Mouse (Mus musculus) neural tube, embryonic 14.5 days (tissue): ENCODE measurements around the gene Ccdc151. TPM values are rescaled to one million over a fixed set of nuclear protein-coding genes. Genes with fewer than 3 reads are reported as not detected.
A peak's percentile ranks its signal among the peaks of the same experiment; 100 is the strongest.

ENCODE experiments used
- ATAC-seq: fragments of 200-750 bp; cut with Nextera tagmentation; 2 replicates; pipeline ENCODE4 v1.8.0; 2017; ENCODE audit warnings: low read depth, mild to moderate bottlenecking, moderate TSS enrichment, moderate library complexity
- H3K27ac ChIP-seq: fragments of 300-500 bp; sonication (generic); 2 replicates; pipeline ENCODE4 v1.5.1; 2014; ENCODE audit warnings: low read depth, mild to moderate bottlenecking, control low read depth, low read length, moderate library complexity, mixed read lengths
- H3K27me3 ChIP-seq: fragments of 300-500 bp; sonication (generic); 2 replicates; pipeline ENCODE4 v1.6.1; 2014; ENCODE audit warnings: low read length; ENCODE audit not compliant: control insufficient read depth, insufficient read depth
- H3K36me3 ChIP-seq: fragments of 300-500 bp; sonication (generic); 2 replicates; pipeline ENCODE4 v1.6.1; 2014; ENCODE audit warnings: low read length, mixed read lengths; ENCODE audit not compliant: control insufficient read depth, insufficient read depth
- H3K4me1 ChIP-seq: fragments of 300-500 bp; sonication (generic); 2 replicates; pipeline ENCODE4 v1.6.1; 2014; ENCODE audit warnings: low read length; ENCODE audit not compliant: control insufficient read depth, insufficient read depth
- H3K4me2 ChIP-seq: fragments of 300-500 bp; sonication (generic); 2 replicates; pipeline ENCODE4 v1.6.1; 2014; ENCODE audit warnings: mild to moderate bottlenecking, low read depth, low read length, control low read depth
- H3K4me3 ChIP-seq: fragments of 300-500 bp; sonication (generic); 2 replicates; pipeline ENCODE4 v1.5.1; 2014; ENCODE audit warnings: low read depth, low read length, control low read depth, mixed read lengths
- H3K9ac ChIP-seq: fragments of 300-500 bp; sonication (generic); replicated peaks from 2 replicates; pipeline ENCODE4 v1.6.1; 2014; ENCODE audit warnings: low read depth, mild to moderate bottlenecking, control low read depth, low read length, mixed read lengths
- H3K9me3 ChIP-seq: fragments of 300-500 bp; sonication (generic); 2 replicates; pipeline ENCODE4 v1.6.1; 2016; ENCODE audit warnings: low read length; ENCODE audit not compliant: control insufficient read depth
- WGBS: fragments of 180-500 bp; shearing (Covaris S2); extraction: QIAGEN DNeasy Blood & Tissue Kit; methylation state at CpG from one replicate; pipeline ENCODE4 v1.1.7; 2014; 5-methylcytosine and 5-hydroxymethylcytosine counted together
- polyA plus RNA-seq: library from polyadenylated mRNA; unstranded; fragments of >200 nt; fragmentation: Nextera tagmentation; extraction: Ambion mirVana; gene quantifications from 2 replicates; pipeline ENCODE4 v1.2.1, GENCODE M21; 2014

Gene Ccdc151
- 2.9 and 5.4 TPM in 2 replicates for polyA plus RNA-seq

DNA sequence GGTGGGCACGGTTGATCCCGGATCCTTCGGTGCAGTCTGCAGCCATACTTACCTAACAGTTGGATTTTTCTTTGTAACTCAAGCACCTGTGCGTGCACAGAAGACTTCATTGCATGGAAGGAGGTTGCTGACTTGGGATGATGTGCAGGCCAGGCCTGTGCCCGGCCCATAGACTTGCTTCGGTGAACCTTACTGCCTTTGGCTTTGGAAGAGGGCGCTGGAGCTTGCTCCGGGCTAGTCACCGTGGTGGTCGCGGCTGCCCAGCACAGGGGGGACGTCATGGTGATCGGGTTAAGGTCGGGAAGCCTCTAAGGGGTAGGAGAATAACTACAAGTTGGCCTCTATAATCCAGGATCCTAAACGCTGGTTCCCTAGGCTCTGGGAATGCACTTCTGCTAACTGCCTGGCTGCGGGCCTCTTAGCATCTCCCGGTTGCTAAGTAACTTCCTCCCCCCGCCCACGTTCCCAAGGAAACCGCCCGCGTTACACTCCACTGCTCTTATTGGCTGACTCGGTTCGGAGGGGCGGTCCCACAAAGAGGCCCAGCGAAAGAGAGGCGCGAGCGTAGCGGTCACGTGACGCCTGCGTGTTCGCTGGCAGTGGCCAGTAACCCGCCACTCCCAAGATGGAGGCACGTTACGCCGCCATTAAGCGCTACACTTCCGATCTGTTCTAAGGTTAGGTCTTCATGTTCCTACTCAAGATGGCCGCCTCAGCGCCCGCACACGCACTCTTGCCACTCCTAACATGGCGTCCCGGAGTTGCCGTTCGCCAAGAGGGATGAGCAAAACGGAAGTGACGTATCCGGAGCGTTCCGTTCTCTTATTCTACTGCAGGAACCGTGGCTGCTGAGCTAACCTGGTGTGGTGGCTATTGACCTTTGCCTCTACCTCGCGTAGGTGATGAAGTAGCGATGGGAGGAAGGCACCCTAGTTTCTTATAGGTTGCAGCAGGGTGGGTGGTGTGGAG is at the start of gene Ccdc151, which contains the start of gene Prkcsh:
Gene Ccdc151 (minus strand): TSS at position 441 of the 969 bp plus-strand sequence.
Gene Prkcsh (plus strand): TSS at position 613 of the 969 bp plus-strand sequence.
- 5% methylated on average over 56 of the region's 57 CpGs for WGBS

DNA sequence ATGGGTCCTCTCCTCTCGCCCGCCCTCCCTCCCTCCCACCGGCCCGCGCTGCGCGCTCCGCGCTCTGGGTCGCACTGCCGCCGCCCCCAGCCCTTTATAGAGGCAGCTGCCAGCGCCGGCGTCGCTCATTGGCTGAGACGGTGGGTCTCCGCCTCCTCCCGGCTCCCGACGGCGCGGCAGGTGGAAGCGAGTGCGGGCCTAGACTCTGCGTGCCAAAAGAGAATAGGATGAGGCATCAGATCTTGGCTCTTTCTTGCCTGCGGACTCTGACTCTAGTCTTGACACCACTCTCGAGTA is 49.5 kb upstream of the Ccdc151 start, which contains the start of gene Elavl3:
Gene Elavl3 (minus strand): TSS at position 66 of the 297 bp plus-strand sequence.
- no peaks in the 10 kb centered on the region; the same call in 1 of the 2 replicates for H3K27me3 ChIP-seq
- peak within 1 kb of the TSS; percentile 74 for H3K4me2 ChIP-seq
- ATAC-seq = peak; percentile 81
- H3K9me3 ChIP-seq = no peaks in the 10 kb centered on the region
- WGBS = 1% methylated on average over 26 of the region's 28 CpGs
- H3K4me1 ChIP-seq = peaks cover 26% of the 10 kb centered on the region
- H3K36me3 ChIP-seq = 0 out of 2 replicates have a peak, but pooled peaks cover 4% of the 10 kb centered on the region
- peak within 1 kb of the TSS; percentile 92 for H3K4me3 ChIP-seq
- peak within 1 kb of the TSS; percentile 93 for H3K9ac ChIP-seq
- H3K27ac ChIP-seq = peak within 1 kb of the TSS; percentile 94

More for the DNA sequence above, at the start of gene Ccdc151, which contains the start of gene Prkcsh:
- peak within 1 kb of the TSS; percentile 74 for H3K4me2 ChIP-seq
- H3K27me3 ChIP-seq = no peaks in the 10 kb centered on the region
- ATAC-seq = peak; percentile 99
- peak within 1 kb of the TSS; percentile 60 for H3K9ac ChIP-seq
- H3K27ac ChIP-seq = peak within 1 kb of the TSS; percentile 73
- peaks cover 11% of the 10 kb centered on the region; the same call in 1 of the 2 replicates for H3K36me3 ChIP-seq
- peak within 1 kb of the TSS; percentile 62 for H3K4me3 ChIP-seq
- peaks cover 21% of the 10 kb centered on the region for H3K4me1 ChIP-seq
- H3K9me3 ChIP-seq = no peaks in the 10 kb centered on the region

DNA sequence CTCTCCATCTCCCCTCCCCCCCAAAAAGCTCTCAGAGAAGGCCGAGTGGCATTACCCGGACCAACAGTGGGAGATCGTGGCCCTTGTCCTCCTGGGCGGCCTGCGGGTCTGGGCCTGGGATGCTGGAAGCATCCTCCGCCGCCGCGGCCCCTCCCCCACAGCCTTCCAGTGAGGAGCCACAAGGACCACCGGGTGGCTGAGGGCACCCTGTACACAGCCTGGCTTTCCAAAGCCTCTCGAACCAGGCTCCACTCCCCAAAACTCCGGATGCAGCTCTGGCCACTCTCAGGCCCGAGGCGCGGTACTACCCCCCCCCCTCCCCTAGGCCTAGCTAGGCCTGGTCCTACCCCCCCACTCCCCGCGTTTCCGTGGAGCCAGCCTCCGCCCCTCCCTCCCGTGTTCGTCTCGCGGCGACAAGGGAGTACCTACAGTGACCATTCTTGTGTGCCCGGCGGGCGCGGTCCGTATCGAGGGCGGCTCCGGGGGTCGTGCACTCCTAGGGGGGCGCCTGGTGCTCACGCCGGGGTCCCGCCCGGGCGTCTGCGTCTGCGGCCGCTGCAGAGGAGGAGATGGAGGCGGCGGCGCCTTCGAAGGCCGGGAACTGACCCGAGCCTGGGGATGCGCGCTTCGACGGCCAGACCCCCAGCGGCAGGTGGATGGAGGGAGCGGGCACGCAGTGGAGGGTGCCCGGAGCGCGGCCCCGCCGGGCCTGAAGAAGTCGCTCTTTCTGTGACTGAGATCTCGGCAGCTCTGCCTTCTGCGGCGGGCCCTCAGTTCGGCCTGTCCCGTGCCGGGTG is 48.9 kb upstream of the Ccdc151 start:
- Histone ChIP-seq H3K4me1 (peaks cover 26% of the 10 kb centered on the region), H3K9ac (peak overlapping the region; percentile 93), H3K4me2 (peak overlapping the region; percentile 74), H3K9me3 (no peaks in the 10 kb centered on the region), H3K36me3 (no peaks in the 10 kb centered on the region), H3K4me3 (peak overlapping the region; percentile 92), H3K27me3 (no peaks in the 10 kb centered on the region; the same call in 1 of the 2 replicates), H3K27ac (peak overlapping the region; percentile 94)
- WGBS = under 1% methylated on average over 65 of the region's 67 CpGs
- peak; percentile 47 for ATAC-seq

DNA sequence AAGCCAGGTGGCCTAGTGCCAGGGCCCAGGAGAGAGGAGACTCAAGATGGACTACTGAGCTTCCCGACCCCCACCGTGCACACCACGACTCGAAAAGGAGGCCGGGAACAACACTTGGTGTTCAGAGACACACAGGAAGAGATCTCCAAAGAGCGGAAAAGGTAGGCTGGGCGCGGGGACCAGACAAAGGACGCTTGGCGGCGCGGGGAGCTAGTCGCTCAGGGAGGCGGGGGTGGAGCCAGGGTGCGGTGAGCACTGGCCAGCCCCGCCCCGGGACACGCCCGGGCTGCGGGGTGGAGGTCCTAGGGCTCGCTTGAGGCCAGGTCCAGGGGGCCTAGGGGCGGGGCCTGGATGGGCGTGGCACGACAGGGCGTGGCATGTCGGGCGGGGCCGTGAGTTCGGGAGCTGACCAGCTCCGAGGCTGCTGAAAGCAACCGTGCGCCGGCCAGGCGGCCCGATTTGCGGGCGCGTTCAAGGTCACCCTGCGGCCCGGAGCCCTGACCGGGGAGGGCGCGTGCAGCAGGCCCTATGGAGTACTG is 48.0 kb upstream of the Ccdc151 start:
- H3K4me3 ChIP-seq = peak overlapping the region; percentile 92
- H3K36me3 ChIP-seq = no peaks in the 10 kb centered on the region
- peak overlapping the region; percentile 94 for H3K27ac ChIP-seq
- H3K4me2 ChIP-seq = peak overlapping the region; percentile 74
- no peaks in the 10 kb centered on the region for H3K9me3 ChIP-seq
- H3K27me3 ChIP-seq = no peaks in the 10 kb centered on the region; the same call in 1 of the 2 replicates
- under 1% methylated on average over 35 of the region's 43 CpGs for WGBS
- peak; percentile 26 for ATAC-seq
- peaks cover 26% of the 10 kb centered on the region for H3K4me1 ChIP-seq
- peak overlapping the region; percentile 93 for H3K9ac ChIP-seq

DNA sequence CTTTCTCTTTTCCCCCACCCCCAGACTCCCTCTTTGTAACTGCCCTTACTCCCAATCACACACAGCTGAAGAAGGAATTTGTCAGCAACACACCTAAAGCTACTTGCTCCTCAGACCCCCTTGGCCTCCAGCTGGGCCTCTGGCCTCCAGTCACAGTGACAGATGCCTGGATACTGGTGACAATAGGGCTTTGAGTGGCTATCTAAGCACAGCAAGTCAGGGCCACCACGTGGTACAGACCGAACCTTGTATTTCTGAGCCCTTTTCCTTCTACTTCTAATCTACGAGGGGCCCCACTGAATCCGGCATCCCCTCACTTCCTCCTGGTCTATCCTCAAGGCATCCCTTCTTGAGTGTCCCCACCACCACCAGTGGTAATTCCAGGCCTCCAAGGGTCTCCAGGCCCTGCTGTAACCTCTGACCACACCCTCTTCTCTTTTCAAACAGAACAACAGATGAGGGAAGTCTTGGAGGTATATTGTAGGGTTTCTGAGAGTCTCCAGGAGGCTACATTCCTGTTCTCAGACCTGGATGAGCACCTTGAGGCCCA is 47.4 kb upstream of the Ccdc151 start:
- Histone ChIP-seq H3K4me3 (peak overlapping the region; percentile 92), H3K36me3 (no peaks in the 10 kb centered on the region), H3K9me3 (no peaks in the 10 kb centered on the region), H3K4me2 (peak overlapping the region; percentile 74), H3K27ac (peak overlapping the region; percentile 94), H3K27me3 (no peaks in the 10 kb centered on the region; the same call in 1 of the 2 replicates), H3K9ac (peak overlapping the region; percentile 93), H3K4me1 (peaks cover 26% of the 10 kb centered on the region)
- 17% methylated on average over 4 of the region's 4 CpGs for WGBS
- no peak for ATAC-seq

DNA sequence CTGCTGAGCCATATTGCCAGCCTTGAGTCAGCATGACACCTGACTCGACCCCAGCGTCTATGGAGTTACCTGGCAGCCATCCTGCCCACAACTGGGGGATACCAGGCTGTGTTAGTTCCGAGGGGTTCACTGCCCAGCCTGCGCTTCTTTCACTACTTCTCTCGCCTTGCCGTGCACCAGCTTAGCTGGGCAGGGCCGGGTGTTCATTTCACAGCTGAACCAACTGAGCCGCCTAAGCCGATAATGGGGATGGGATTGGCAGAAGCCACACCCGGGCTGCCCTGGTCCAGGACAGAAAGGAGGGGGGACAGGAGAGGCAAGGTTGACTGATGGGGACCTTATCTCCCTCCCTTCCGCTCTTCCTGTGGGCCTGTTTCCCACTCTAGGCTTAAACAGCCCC is 46.9 kb upstream of the Ccdc151 start:
- H3K4me2 ChIP-seq = peak overlapping the region; percentile 74
- H3K36me3 ChIP-seq = no peaks in the 10 kb centered on the region
- WGBS = 66% methylated on average over 11 of the region's 11 CpGs
- peaks cover 26% of the 10 kb centered on the region for H3K4me1 ChIP-seq
- no peaks in the 10 kb centered on the region; the same call in 1 of the 2 replicates for H3K27me3 ChIP-seq
- H3K9me3 ChIP-seq = no peaks in the 10 kb centered on the region
- no peak overlapping the region for H3K27ac ChIP-seq
- peak overlapping the region; percentile 92 for H3K4me3 ChIP-seq
- H3K9ac ChIP-seq = peak overlapping the region; percentile 93
- ATAC-seq = no peak

DNA sequence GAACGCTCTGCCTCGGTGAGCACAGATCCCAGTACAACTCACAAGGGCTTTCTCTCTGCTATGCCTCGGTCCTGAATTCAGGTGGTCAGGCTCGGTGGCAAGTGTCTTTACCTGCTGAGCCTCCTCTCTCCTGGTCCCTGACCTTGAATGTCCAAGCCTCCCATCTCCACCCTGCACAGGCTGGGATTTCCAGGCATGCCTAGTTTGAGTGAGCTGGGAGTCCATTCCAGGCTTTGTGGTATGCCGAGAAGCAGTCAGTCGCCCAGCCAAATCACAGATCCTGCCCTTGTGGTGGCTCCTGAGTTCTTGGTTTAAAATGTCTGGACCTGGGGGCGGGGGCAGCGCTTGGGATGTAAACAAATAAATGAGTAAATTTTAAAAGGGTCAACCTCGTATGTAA is 44.9 kb upstream of the Ccdc151 start:
- no peak for ATAC-seq
- peak overlapping the region; percentile 14; the same call in 1 of the 2 replicates for H3K4me2 ChIP-seq
- no peaks in the 10 kb centered on the region for H3K9me3 ChIP-seq
- no peaks in the 10 kb centered on the region for H3K36me3 ChIP-seq
- H3K4me3 ChIP-seq = no peak overlapping the region
- H3K27ac ChIP-seq = no peak overlapping the region
- H3K4me1 ChIP-seq = peaks cover 26% of the 10 kb centered on the region
- H3K27me3 ChIP-seq = no peaks in the 10 kb centered on the region; the same call in 1 of the 2 replicates
- H3K9ac ChIP-seq = no peak overlapping the region
- 64% methylated on average over 9 of the region's 9 CpGs for WGBS

DNA sequence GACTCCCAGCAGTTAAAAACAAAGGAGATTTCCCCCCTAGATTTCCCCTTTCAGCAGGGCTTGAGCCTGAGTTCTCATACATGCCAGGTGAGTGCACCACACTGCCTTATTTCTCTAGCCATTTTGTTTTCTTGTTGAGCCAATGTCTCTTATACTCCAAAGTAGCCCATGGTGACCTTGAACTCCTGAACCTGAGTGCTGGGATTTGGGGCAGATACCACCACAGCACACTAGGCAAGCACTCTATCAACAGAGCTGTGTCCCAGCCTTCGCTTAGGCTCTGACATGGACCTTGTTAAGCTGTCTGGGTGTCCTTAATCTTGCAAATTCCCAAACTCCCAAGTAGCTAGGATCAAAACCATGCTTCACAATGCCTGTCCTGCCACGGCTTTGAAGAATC is 39.4 kb upstream of the Ccdc151 start:
- H3K27ac ChIP-seq = no peak overlapping the region
- H3K4me1 ChIP-seq = no peaks in the 10 kb centered on the region
- H3K36me3 ChIP-seq = no peaks in the 10 kb centered on the region
- H3K9me3 ChIP-seq = no peaks in the 10 kb centered on the region
- no peak overlapping the region for H3K4me3 ChIP-seq
- H3K9ac ChIP-seq = no peak overlapping the region
- no peaks in the 10 kb centered on the region for H3K27me3 ChIP-seq
- no peak for ATAC-seq
- no peak overlapping the region for H3K4me2 ChIP-seq
- WGBS = 55% methylated on average over 2 of the region's 2 CpGs
